Mouse (Mus musculus) lung, postnatal 25 days (tissue): ENCODE data around the gene Tmc6.
"Not testable (repeated sequence)": the region's sequence is repeated elsewhere in the genome, so short reads cannot be mapped to it uniquely, and the experiment has no call there.

Experiments used
- DNase-seq: peaks from one replicate; pipeline ENCODE4 v3.0.0; 2022; ENCODE audit warnings: low spot score

Gene Tmc6

GRCm38 (mm10) chr11:117781993-117782704 is at the start of gene Tmc6, which contains the start of gene Tmc8:
TSS of gene Tmc6 (minus strand) at chr11:117782198.
TSS of gene Tmc8 (plus strand) at chr11:117782076.
- peak; percentile 59 for DNase-seq

- DNase-seq = no peak
Measured at GRCm38 (mm10) chr11:117830401-117830800, 48.4 kb upstream of the Tmc6 start.

GRCm38 (mm10) chr11:117829671-117830215 is 47.7 kb upstream of the Tmc6 start:
- DNase-seq = no peak

GRCm38 (mm10) chr11:117828888-117829604 is 47.0 kb upstream of the Tmc6 start:
- DNase-seq = no peak

- peak; percentile 63 for DNase-seq
Measured at GRCm38 (mm10) chr11:117828149-117828887, 46.3 kb upstream of the Tmc6 start.

GRCm38 (mm10) chr11:117827386-117827785 is 45.4 kb upstream of the Tmc6 start:
- no peak for DNase-seq

- DNase-seq = no peak
Measured at GRCm38 (mm10) chr11:117826916-117827315, 44.9 kb upstream of the Tmc6 start.

- DNase-seq = no peak
Measured at GRCm38 (mm10) chr11:117826164-117826563, 44.2 kb upstream of the Tmc6 start.

GRCm38 (mm10) chr11:117825333-117826101 is 43.5 kb upstream of the Tmc6 start, which contains the start of the genes Afmid and Tk1:
TSS of gene Afmid (plus strand) at chr11:117825924.
TSS of gene Tk1 (minus strand) at chr11:117826092.
- DNase-seq = peak; percentile 77

GRCm38 (mm10) chr11:117824060-117824969 is 42.3 kb upstream of the Tmc6 start:
- peak; percentile 85 for DNase-seq

GRCm38 (mm10) chr11:117823411-117823810 is 41.4 kb upstream of the Tmc6 start:
- no peak for DNase-seq

- DNase-seq = no peak
Measured at GRCm38 (mm10) chr11:117822728-117823241, 40.8 kb upstream of the Tmc6 start.

- no peak for DNase-seq
Measured at GRCm38 (mm10) chr11:117821868-117822267, 39.9 kb upstream of the Tmc6 start.

GRCm38 (mm10) chr11:117820173-117820572 is 38.2 kb upstream of the Tmc6 start:
- no peak for DNase-seq

GRCm38 (mm10) chr11:117819095-117819494 is 37.1 kb upstream of the Tmc6 start:
- DNase-seq = no peak

- no peak for DNase-seq
Measured at GRCm38 (mm10) chr11:117816389-117816996, 34.5 kb upstream of the Tmc6 start.

- not testable (repeated sequence) for DNase-seq
Measured at GRCm38 (mm10) chr11:117815850-117816249, 33.9 kb upstream of the Tmc6 start.

GRCm38 (mm10) chr11:117814704-117815366 is 32.8 kb upstream of the Tmc6 start:
- no peak for DNase-seq

GRCm38 (mm10) chr11:117813867-117814266 is 31.9 kb upstream of the Tmc6 start:
- no peak for DNase-seq
